Mouse (Mus musculus) 3134 (cell line): ENCODE measurements around the gene D17Wsu92e.

Source experiments
- DNase-seq: peaks from one replicate; pipeline ENCODE4 v3.0.0-alpha.2; 2011; ENCODE audit warnings: low spot score; ENCODE audit not compliant: insufficient read length; ENCODE audit errors: extremely low read depth

D17Wsu92e gene

GRCm38 (mm10) chr17:27792516-27792915 is 27.9 kb downstream of the D17Wsu92e start:
- no peak for DNase-seq

- no peak for DNase-seq
These were observed 28.9 kb downstream of the D17Wsu92e start for GRCm38 (mm10) chr17:27791556-27791955.

- no peak for DNase-seq
These were observed 29.5 kb downstream of the D17Wsu92e start for GRCm38 (mm10) chr17:27790976-27791375.

GRCm38 (mm10) chr17:27790015-27790414 is 30.4 kb downstream of the D17Wsu92e start:
- DNase-seq, result no peak

GRCm38 (mm10) chr17:27788456-27789172 is 31.8 kb downstream of the D17Wsu92e start:
- DNase-seq, result no peak

- no peak for DNase-seq
These were observed 36.9 kb downstream of the D17Wsu92e start for GRCm38 (mm10) chr17:27783567-27783966.

- no peak for DNase-seq
These were observed 39.3 kb downstream of the D17Wsu92e start for GRCm38 (mm10) chr17:27781059-27781687.

- DNase-seq, result no peak
These were observed 40.7 kb downstream of the D17Wsu92e start for GRCm38 (mm10) chr17:27779755-27780154.

GRCm38 (mm10) chr17:27778671-27779355 is 41.6 kb downstream of the D17Wsu92e start:
- no peak for DNase-seq

GRCm38 (mm10) chr17:27777823-27778222 is 42.6 kb downstream of the D17Wsu92e start:
- DNase-seq, result no peak

GRCm38 (mm10) chr17:27774198-27774597 is 46.2 kb downstream of the D17Wsu92e start:
- no peak for DNase-seq

GRCm38 (mm10) chr17:27771616-27772015 is 48.8 kb downstream of the D17Wsu92e start:
- no peak for DNase-seq

GRCm38 (mm10) chr17:27768817-27769542 is 51.5 kb downstream of the D17Wsu92e start:
- DNase-seq, result peak; percentile 44

- peak; percentile 57 for DNase-seq
These were observed 52.9 kb downstream of the D17Wsu92e start for GRCm38 (mm10) chr17:27767543-27767942.

- no peak for DNase-seq
These were observed 53.3 kb downstream of the D17Wsu92e start for GRCm38 (mm10) chr17:27767120-27767519.

GRCm38 (mm10) chr17:27765066-27765465 is 55.4 kb downstream of the D17Wsu92e start:
- peak; percentile 73 for DNase-seq

- DNase-seq, result no peak
These were observed 56.0 kb downstream of the D17Wsu92e start for GRCm38 (mm10) chr17:27764453-27764852.

GRCm38 (mm10) chr17:27762884-27763283 is 57.6 kb downstream of the D17Wsu92e start:
- DNase-seq, result no peak

GRCm38 (mm10) chr17:27761639-27762336 is 58.7 kb downstream of the D17Wsu92e start:
- no peak for DNase-seq

GRCm38 (mm10) chr17:27760169-27760568 is 60.3 kb downstream of the D17Wsu92e start:
- DNase-seq, result no peak
